Mouse (Mus musculus): ENCODE data around the gene Hao2. TPM values are rescaled to one million over a fixed set of nuclear protein-coding genes. Genes with fewer than 3 reads are reported as not detected.

Hao2 gene
- not detected in 2 replicates for polyA plus RNA-seq (2021; fragmentation: Nextera tagmentation)
- long read RNA-seq, experiment 1 = 0 reads
- long read RNA-seq, experiment 2 = 0 reads

DNA sequence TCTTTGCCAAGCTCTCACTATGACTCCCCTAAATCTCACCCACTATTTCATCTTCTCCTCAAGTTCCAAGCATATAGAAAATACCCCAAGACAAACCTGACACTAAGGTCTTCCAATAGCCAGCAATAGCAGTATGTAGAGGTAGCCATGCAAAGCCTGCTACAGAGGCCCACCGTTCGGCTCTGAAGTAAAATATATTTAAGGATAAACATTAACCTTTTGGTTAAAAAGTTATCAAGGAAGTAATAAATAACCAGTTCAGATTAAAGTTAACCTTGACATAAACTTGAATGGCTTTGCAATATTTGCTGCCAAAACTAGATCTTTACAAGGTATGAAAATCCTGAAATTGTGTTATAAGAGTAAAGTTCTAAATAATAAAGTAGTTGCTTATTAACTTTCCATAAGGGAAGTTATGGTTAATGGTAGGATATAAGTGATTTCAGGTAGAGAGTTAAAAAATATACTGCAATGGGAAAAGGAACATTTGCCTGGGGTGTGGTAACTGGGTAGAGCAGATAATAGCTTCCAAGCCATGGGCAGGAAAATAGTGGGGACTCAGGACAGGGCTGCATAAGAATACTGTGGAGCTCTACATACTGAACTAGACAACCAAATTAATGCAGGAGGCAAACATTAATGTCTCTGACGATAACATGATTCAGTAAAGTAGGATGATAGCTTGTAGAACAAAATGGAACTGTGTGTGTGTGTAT is at the start of gene Hao2:
Gene Hao2, minus strand, starts transcription at position 183 of the 716 bp plus-strand sequence.

DNA sequence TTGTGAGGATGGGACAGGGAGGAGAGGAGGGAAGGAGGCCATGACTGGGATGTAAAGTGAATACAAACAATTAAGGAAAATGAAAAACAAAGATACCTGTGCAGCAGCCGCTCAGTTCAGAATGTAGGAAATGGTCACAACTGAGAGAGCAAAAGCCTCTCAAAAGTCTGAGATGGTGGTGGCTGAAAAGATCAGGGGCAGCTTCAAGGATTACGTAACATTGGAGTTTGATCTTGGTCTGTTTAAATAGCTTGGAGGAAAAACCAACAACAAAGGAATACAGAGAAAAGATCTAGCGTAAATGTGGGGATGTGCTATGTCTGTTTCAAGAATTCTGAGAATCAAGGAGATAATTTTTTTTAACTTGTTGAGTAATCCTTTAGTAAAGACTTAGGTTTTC is 33.5 kb downstream of the Hao2 start, which contains the start of gene Hsd3b1:
Gene Hsd3b1, minus strand, starts transcription at position 219 of the 400 bp plus-strand sequence.

Other genes with a start within 250 kb of the Hao2 start
- gene Hsd3b2, start 168.7 kb downstream of the Hao2 start, polyA plus RNA-seq (2021; fragmentation: Nextera tagmentation) = not detected in 2 replicates
- not detected in 2 replicates for gene Hsd3b3, start 130.1 kb downstream of the Hao2 start, polyA plus RNA-seq (2021; fragmentation: Nextera tagmentation)
- gene Hsd3b6, start 78.8 kb downstream of the Hao2 start, polyA plus RNA-seq (2021; fragmentation: Nextera tagmentation) = not detected in 2 replicates
- not detected in 2 replicates for gene Hsd3b1, start 33.4 kb downstream of the Hao2 start, polyA plus RNA-seq (2021; fragmentation: Nextera tagmentation)
- gene Wars2, start 247.8 kb upstream of the Hao2 start, polyA plus RNA-seq (2021; fragmentation: Nextera tagmentation) = 7.1 TPM in 2 replicates

Data from layer of hippocampus, adult 6 months (tissue).